Mouse (Mus musculus) thymus, postnatal 4 days (tissue): ENCODE results near the gene Iqsec1.

Experiments used
- DNase-seq: peaks from one replicate; pipeline ENCODE4 v3.0.0; 2021

Iqsec1 gene

DNA sequence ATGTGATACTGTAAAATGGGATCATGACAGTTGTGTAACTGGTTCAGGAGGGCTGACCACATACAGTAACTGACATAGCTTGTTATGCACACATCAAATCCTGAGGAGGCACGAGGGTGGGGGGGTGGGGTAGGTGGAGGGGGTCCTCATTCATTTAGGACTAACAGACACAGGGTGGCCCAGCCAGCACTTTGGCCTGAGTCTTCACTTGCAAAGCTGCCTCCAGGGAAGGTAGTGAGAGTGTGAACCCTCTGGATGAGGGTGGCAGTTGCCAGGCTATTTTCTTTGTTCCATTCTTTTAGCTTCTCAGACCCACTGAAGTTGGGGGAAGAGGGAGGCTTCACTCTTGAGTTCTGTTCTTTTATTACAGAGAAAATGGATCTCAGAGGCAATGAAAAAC, 177.9 kb downstream of the Iqsec1 start:
- DNase-seq, result no peak

DNA sequence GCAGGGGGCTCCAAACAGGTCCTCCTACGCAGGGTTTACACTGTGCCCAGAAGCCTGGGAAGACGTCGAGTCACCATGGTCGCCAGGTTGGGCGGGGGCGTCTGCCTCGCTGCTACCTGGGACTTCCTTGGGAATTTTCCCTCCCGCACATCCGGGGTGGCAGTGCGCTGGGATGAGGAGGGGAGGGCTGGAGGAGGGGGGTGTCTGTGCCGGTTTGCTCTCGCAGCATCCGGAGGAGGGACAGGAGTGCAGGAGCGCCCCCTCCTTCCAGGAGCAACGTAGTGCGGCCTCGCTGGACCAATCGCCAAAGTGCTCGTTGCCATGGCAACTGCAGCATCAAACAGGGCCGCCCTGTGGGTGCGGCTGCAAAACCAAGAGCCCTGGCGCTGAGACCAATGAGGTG, 178.5 kb downstream of the Iqsec1 start:
- DNase-seq, result peak; percentile 84

DNA sequence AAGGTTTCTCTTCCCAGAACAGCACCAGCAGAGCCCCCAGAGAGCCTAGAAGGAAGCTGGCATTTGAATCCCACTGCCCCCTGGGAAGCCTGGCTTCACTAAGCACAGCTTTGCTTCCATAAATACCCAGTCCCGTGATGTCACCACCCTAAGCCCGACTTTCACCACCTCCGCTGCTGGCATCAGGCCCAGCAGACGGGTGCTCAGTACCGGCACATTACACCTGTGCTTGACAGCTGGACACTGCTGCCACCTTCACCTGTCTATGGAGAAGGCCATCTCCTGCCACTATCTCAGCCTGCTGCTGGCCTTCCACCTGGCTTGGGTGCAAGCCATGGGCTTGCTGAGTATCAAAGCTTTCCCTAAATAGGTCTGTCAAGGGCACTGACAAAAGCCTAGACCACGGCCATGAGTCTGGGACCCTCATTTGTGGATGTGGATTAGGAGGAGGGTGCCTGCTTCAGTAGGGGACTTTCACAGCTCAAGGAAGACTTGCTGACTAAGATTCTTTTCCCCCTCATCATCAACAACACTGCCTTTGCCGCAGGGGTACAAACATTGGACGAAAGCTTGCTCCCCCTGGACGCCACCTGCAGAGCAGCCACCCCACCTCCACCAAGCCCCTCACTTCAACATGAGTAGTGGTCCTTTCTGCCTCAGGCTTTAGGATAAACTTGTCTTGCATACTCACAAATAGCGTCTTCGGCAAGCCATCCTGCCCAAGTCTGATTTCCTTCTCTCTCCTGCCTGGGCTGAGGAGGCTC, 179.2 kb downstream of the Iqsec1 start:
- DNase-seq, result no peak

DNA sequence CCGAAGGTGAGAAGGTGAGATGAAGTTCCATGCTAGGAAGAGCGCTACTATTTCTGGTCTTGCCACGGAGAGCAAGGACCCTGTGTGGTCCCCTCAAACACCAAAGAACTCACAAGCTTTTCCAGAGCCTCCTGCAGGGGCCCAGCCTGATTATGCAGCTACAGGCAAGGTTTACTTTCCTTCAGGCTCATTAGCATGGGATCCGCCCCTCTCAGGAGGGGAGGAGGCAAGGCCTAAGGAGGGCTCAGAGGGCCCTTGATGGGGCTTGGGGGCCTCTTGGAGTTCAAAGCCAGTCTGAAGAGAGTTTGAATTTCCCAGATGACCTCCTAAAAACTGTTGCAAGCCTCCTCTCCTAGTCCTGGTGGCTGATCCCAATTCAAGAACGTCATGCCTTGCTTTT, 179.9 kb downstream of the Iqsec1 start:
- DNase-seq, result peak; percentile 40

DNA sequence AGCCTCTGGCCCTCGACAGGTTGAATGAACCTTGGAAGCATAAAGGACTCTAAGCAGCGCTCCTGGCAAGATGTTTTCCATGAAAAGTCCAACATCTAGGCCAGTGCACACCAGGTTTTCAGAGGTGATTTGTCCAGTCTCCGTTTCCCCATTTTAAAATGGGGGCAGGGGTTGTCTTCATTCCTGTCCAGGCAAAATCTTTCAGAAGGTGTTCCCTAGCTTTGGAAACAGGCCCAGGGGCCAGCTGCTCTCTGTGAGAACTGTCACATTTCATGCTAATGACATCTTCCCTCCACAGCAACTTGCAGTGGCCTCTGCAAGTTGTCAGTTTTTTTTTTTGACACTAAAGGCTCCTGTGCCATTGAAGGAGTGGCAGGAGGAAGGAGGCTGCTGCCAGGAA, 180.4 kb downstream of the Iqsec1 start:
- DNase-seq, result no peak

DNA sequence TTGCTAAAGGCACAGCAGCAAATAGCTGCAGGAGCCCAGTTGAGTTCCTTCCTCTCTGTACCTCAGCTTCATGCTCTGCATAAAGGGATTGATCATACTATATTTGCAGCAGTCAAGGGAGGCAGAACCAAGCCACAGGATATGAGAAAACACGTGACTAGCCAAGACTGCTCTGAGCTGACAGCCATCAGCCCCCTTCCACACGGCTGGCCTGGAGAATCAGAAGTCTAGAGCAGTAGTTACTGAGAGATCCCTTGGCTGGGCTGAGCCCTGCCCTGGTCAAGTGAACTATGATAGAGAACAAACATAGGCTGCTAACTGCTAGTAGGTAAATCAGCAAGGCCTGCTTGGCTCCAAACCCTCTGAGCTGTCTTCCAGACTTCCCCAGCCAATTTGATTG, 180.9 kb downstream of the Iqsec1 start:
- peak; percentile 33 for DNase-seq

DNA sequence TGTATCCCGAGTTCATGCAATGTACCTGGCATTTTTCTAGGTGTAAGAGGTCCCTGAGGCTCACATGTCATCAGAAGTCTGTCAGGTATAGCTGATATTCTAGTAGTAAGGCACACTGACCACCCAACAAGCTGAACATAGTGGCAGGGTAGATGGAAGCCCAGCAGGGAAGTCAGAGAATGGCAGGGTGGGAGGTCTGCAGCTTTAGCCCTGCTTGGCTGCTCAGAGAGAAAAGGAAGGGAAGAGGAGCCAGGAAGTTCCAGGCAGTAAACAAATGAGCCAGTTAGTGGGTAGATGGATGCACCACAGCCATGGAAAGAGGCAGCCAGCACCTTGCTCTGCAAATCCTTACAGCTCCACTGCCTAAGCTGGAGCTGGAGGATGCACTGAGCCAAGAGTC, 181.7 kb downstream of the Iqsec1 start:
- no peak for DNase-seq

DNA sequence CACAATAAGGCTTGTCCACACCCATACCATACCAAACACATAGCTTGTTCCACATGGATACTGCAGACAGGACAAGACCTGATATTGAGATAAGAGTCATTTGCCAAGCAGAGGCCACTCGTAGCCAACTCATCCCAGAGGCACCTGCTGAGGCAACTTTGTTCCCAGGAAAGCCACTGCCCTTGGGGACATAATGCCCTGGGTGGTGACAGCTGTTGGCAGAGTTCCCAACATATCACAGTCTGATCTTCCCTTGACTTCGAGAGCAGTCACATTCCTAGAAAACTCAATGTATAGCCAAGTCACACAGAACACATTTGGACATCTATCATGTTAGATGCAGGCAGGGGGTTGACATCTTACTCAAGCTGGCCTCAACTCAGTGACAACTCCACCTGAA, 183.4 kb downstream of the Iqsec1 start:
- no peak for DNase-seq

DNA sequence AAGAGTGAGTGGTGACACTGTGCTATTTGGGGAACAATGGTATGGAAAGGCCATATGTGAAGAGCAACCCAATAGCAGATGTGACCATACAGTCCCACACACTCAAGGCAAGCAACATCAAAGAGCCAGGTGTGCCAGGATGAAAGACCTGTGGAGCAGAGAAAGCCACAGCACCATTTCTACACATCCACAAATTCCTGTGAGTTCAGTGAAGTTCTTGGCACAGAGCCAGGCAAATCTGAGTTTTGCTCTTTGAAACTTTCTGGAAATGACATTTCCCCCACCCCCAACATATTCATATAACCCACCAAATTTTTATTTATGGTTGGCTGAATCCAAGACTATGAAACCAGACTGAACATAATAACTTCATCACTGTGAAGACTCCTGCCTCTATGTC, 183.8 kb downstream of the Iqsec1 start:
- no peak for DNase-seq

DNA sequence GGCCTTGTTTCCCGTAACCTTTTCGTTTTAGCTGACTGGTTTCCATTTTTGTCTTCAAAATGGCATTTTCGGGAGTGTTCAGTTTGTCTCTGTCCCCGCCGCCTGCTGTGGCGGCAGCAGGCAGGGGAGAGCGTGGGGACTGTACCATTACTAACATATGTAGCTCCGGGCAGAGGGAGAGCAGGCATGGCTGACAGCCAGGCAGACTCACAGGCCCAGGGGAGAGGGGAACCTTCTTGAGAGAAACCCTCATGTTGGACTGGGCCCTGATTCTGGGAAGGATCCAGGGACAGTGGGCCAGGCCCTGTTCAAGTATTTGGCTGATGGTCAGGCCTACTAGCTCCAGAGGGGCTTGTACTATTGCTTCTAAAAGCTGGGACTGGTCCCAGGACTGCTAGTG, 185.9 kb downstream of the Iqsec1 start:
- DNase-seq, result no peak

DNA sequence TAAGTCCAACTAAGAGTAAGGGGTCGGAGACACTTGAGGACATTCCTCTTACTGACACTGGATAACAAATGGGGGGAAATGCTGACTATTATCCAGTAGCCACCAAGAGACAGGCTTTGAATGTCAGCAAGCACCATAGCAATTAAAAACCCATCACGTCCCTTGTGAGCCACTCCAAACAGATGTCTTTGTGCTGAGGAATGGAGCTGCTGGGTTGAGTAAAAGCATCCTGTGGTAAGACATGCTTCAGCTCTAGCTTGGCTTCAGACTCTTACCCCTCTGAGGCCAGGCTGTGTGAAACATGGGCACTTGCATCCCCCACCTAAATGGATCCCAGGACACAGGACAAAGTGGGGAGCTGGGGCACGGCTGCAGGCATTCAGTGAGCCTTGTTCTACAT, 186.4 kb downstream of the Iqsec1 start:
- DNase-seq, result no peak

DNA sequence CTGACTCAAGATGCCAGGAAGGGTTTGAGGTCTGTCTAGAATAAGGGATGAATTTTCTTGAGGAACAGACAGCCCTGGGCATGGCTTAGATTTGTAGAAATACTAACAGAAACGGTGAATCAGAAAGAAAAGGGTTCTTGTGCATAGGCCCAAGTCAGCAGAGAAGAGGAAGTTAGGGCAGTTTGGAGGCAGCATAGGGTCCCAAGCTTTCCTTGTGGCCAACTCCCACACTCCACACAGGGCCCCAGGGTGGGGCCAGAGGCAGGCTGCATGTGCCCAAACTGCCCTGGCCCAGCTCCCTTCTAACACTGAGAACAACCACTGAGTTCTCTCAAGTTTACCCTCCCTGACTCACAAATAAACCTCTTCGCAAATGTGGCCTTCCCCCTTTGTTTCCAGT, 187.7 kb downstream of the Iqsec1 start:
- no peak for DNase-seq

DNA sequence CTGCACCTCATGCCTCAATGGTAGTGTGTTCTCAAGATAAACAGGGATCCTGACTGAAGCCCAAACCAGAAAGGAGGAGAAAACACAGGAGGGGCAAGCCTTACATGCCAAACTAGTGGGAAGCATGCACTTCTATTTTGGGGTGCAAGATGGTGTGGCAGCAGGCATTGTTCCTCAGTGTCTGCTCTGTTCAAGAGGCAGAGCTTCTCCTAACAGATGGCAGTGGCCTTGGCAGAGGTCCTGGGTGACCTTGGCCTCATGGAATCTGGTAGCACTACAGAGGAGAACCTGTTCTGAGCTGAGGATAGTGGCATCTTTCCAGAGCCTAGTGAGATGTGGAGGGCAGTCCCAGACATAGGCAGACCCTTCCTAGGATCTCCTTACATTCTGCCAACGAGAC, 189.4 kb downstream of the Iqsec1 start:
- no peak for DNase-seq

DNA sequence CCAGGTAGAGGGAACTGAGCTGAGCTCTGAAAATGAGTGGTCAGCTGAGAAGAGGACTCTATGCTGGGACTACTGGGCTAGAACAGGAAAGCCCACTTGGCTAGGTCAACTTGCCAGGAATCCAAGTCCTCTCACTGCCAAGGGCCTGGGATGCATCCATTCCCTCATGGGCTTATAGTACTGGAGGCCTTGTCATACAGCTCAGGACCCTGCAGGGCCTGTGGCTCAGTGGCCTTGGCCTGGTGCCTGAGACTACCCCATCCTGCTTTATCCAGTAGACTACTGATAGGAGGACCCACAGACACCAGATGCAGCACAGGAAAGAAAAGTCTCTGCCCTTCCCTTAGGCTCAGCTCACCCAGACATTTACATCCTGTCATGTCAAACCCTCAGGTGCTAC, 190.3 kb downstream of the Iqsec1 start:
- DNase-seq, result no peak

DNA sequence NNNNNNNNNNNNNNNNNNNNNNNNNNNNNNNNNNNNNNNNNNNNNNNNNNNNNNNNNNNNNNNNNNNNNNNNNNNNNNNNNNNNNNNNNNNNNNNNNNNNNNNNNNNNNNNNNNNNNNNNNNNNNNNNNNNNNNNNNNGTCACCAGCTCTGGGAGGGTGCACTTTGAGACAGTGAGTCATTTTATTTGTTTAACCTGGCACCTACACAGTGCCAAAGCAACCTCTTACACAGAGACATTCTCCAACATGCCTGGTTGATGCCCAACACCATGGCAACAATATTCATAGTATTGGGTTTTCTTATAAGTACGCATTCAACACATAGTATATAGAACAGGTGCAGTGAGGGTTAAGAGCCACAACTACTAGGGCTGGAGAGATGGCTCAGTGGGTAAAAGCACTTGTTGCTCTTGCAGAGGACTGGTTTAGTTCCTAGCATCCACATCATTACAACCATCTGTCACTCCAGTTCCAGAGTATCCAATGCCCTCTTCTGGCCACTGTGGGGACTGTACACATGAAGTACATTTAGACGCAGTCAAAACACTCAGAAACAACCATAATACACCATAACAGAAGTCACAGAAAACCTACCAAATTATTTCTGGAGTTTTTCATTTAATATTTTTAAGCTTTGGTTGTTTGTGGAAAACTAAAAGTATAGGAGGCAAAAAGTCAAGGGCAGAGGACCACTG, 191.4 kb downstream of the Iqsec1 start:
- DNase-seq, result peak; percentile 46

DNA sequence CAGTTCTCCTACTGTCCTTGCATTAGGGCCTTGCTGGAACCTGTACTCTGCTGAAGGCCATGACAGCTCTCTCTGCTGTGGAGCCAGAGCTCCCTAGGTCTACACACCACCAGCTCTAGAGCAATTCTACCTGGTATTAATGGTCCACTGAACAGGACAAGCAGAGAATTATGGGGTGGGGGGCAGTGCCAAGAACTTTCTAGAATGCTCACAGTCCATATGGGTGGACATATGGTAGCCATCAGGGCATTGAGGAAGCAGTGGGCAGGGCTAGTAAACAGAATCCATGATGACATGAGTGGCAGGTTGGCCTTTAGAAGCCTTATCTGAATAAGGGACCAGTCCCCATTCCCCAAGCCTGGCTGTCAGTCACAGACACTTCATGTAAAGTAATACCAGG, 197.6 kb downstream of the Iqsec1 start:
- no peak for DNase-seq

DNA sequence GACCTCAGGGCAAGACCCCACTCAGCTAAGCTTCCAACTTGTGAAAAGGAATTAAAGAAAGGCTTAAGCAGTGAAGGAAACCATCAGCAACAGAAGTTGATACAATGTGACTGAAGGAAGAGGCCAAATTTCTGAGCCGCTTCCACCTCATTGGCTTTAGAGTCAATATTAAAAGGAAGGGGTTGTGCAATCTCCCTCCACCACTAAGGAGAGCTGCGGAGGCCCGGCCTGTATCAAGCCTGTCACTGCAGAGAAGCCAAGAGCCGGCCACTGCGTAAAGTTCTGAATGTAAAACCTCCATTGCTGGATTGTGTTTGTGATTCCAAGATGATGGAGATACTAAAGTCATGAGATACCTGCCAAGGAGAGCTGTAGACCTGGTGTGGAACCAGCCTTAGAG, 199.0 kb downstream of the Iqsec1 start:
- no peak for DNase-seq

DNA sequence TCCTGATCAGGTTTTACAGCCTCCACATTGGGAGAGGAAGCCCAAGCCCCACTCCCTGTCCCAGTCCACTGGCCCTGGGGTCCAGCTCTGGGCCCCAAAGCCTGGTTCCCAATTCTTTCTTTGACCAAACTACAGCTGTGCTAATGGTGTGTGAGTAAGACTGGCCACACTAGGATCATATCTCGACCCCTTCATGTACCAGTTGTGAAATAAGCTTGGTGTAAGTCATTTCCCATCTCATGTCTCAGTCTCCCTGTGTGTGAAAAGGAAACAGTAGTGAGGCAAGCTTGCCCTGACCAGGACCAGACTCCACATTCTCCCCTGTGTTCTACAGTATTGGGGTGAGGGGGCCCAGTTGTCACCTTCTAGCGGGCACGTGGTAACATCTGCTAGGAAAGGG, 200.9 kb downstream of the Iqsec1 start:
- DNase-seq, result no peak

DNA sequence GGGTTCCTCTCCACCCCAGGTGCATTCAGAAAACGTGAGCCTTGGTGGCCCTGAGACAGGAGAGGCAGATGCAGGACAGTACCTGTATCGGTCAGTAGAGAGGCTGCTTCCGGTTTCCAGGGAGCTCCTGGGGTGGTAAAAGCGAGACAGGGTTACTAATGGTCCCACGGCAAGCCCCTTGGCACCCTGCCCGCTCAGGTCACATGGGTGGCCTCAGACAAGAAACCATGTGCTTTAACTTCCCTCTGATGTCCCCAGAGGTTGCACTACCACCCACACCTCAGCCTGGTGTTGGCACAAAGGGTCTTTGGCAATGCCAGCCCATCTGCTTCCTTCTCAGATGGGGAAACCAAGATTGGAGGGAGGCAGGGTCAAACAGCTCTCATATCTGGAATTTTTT, 201.4 kb downstream of the Iqsec1 start:
- DNase-seq, result no peak

DNA sequence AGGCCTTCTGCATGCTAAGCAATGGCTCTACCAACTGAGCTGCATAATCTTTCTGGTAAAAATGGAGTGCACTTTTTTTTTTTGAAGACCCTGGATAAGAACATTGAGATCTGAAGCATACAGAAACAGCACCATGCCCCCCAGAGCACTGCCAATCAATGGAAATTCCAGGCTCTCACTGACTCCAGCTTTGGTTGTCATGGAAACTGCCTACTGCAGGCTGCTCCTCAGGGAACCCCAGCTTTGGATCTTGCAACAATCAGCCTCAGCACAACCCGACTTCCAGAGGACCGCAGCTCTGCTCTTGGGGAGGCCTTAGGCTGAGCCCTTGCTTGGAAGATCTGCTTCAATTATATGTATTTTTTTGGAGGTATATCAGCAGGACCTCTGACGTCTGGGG, 201.9 kb downstream of the Iqsec1 start:
- DNase-seq, result no peak

DNA sequence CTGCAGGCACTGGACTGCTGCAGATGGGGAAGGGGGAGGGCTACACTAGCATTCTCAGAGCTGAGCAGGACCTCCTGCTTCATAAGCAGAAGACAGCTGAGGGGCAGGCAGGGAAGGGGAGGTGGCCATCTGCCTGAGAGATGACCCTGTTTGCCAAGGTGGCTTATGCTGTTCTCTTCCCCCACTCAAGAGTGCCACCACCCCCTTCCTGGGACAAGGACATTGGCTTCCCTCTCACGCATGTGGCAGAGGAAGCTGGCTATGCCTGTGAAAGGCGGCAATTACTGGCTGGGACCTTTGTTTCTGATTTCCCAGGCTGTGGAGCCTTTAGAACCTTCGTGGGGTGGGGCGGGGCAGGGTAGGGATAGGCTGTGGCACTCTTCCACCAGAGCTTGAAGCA, 204.5 kb downstream of the Iqsec1 start:
- no peak for DNase-seq

DNA sequence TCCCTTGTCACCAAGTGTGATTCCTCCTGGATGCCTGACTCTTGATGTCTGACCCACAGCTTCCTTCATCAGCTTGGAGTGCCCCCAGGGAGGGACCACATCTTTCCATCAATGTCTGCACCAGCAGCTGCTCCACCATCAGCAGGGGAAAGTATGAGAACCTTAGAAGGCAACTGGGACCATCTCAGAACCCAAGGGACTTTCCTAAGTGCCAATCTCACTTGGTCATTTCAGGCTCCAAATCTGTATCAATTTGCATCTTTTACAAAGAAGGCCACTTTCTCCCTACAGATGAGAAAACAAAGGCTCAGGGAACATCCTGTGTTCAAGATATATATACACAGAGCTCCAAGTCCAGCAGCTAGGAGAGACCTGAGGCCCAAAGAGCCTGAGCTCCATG, 205.3 kb downstream of the Iqsec1 start:
- no peak for DNase-seq

DNA sequence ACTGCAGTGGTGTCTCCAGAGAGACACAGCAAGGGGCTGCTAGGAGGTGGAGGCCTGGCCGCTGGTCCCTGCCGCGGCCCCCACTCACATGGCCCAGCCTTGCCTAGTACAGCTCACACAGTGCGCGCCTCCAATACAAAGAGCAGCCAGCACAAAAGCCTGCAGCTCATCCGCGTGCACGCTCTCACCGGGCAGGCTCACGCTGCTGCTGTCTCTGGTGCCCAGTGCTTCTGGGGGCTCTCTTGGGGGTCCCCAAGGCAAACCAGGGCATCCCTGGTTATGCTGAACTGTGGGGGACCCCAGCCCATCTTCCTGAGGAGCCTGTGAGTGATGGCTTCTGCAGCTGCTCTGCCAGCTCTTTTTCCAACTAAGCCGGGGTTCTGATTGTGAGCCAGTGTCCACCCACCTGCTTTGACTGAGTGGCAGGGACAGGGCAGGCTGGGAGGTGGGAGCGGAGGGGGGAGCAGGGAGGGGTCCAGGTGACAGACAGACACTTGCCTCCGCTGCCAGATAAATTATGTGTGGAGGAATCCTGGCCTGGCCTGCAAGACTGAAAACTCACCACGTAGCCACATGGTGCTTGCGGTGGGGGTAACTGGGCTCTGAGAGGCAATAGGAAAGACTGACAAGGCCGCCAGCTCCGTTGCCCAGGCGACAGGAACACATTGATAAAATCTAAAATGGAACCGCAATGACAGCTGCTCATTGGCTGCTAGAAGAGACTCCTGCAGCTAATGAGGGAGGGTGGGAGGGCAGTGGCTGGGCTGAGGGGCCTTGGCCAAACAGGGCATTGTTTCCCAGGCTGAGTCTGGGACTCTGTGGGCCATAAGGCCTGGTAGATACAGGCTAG, 206.3 kb downstream of the Iqsec1 start:
- no peak for DNase-seq

DNA sequence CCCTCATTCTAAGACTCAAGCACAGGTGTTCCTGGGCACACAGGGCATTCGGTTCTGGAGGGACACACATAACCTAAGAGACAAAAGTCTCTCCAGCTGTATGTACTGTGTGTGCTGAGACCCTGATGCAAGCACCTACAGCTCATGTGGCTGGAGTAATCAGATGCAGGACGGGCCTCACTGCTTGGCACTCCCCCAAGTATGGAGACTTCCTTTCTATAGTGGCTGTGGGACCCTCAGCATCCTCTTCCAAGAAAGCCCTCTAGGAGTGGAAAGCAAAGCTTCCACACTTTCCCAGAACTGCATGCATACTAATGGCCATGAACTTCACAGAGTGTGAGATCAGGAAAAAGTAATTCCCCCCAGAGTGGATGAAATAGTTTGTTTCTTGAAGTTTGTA, 208.0 kb downstream of the Iqsec1 start:
- no peak for DNase-seq
